Comparison of ENCODE assay signal across 9 mouse cellular contexts in the genomic region with DNA sequence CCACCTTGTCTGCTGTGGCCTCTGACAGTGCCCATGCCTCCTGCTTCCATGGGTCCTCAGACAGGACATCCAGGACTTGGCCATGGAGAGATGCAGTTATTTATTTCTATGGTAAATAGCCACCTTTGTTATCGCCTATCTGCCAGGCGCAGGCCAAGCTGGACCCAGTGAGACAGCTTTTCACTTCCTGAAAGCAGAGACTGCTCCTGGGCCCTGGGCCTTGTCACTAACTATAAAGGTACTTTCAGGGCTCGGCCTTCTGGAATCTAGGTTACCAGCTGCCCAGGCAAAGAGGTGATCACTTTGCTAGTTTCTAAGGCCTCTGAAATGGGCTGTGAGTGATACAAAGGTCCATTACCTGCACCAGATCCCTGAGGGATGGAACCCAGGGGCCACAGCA. TPM values are rescaled to one million over a fixed set of nuclear protein-coding genes. Genes with fewer than 3 reads are reported as not detected.
DNase-seq lines count a peak whose midpoint lies in the region; ATAC-seq and TF ChIP-seq lines count a peak whose summit lies in the region.
"Had no signal": no experiment of that assay in that cellular context is flagged by ENCODE, and none has a peak within 500 bp of the region (broad histone marks: within the 10 kb centered on the region; RNA-seq: fewer than 3 reads in every experiment).

No protein-coding gene starts in this region.

- TF ChIP-seq EP300 in lung, postnatal 0 days (IDR thresholded peaks at IDR 0.05) = no peak

- no peak for DNase-seq in forebrain, postnatal 0 days
- DNase-seq in lung, postnatal 0 days (ENCODE audit: low spot score) = no peak
- no peak for DNase-seq in lung, adult 18-20 months
- no peak for DNase-seq in cerebellum, postnatal 25 days
- DNase-seq in urinary bladder, postnatal 10 days (ENCODE audit: low spot score) = no peak

- TF ChIP-seq CTCF in forebrain, postnatal 0 days (IDR thresholded peaks at IDR 0.05; ENCODE audit: low read depth) = no peak
- no peak for TF ChIP-seq CTCF in lung, postnatal 0 days (IDR thresholded peaks at IDR 0.05)

- H3K4me3 ChIP-seq in forebrain, embryonic 12.5 days (replicated peaks) = no peak overlapping the region
- no peak overlapping the region for H3K4me3 ChIP-seq in forebrain, postnatal 0 days (ENCODE audit: low read depth, low read length)
- no peak overlapping the region for H3K4me3 ChIP-seq in lung, postnatal 0 days (ENCODE audit: low read depth, low read length)
- peak overlapping the region; percentile 18 for H3K4me3 ChIP-seq in intestine, embryonic 16.5 days (ENCODE audit: low read length)
- no peak overlapping the region for H3K4me3 ChIP-seq in neural tube, embryonic 15.5 days (replicated peaks)
- H3K4me3 ChIP-seq: erythroblast, embryonic 14.5 days had no signal

- no peak overlapping the region for H3K9ac ChIP-seq in forebrain, embryonic 12.5 days
- no peak overlapping the region for H3K9ac ChIP-seq in forebrain, postnatal 0 days
- H3K9ac ChIP-seq in lung, postnatal 0 days (replicated peaks; ENCODE audit: low read depth) = no peak overlapping the region
- peak overlapping the region; percentile 60 for H3K9ac ChIP-seq in intestine, embryonic 16.5 days (ENCODE audit: low read depth, low read length)
- no peak overlapping the region for H3K9ac ChIP-seq in neural tube, embryonic 15.5 days (replicated peaks)

- H3K9me3 ChIP-seq in forebrain, embryonic 12.5 days = no peaks in the 10 kb centered on the region
- H3K9me3 ChIP-seq in forebrain, postnatal 0 days (ENCODE audit: low read length) = no peaks in the 10 kb centered on the region
- no peaks in the 10 kb centered on the region for H3K9me3 ChIP-seq in lung, postnatal 0 days (ENCODE audit: low read length)
- no peaks in the 10 kb centered on the region for H3K9me3 ChIP-seq in intestine, embryonic 16.5 days (ENCODE audit: control insufficient read depth, low read length)
- no peaks in the 10 kb centered on the region for H3K9me3 ChIP-seq in neural tube, embryonic 15.5 days (replicated peaks)

- no peaks in the 10 kb centered on the region; the same call in 1 of the 2 replicates for H3K36me3 ChIP-seq in forebrain, embryonic 12.5 days (replicated peaks)
- H3K36me3 ChIP-seq in forebrain, postnatal 0 days (ENCODE audit: insufficient read depth) = no peaks in the 10 kb centered on the region
- H3K36me3 ChIP-seq in lung, postnatal 0 days (ENCODE audit: insufficient read depth, low read length) = no peaks in the 10 kb centered on the region
- peaks cover 4% of the 10 kb centered on the region; the same call in 1 of the 2 replicates for H3K36me3 ChIP-seq in intestine, embryonic 16.5 days (ENCODE audit: control insufficient read depth, insufficient read depth, low read length)
- H3K36me3 ChIP-seq in neural tube, embryonic 15.5 days = no peaks in the 10 kb centered on the region

- H3K27me3 ChIP-seq in forebrain, embryonic 12.5 days = no peaks in the 10 kb centered on the region
- H3K27me3 ChIP-seq in forebrain, postnatal 0 days (ENCODE audit: insufficient read depth, low read length) = no peaks in the 10 kb centered on the region
- H3K27me3 ChIP-seq in lung, postnatal 0 days (replicated peaks; ENCODE audit: insufficient read depth, low read length) = no peaks in the 10 kb centered on the region
- H3K27me3 ChIP-seq in intestine, embryonic 16.5 days (replicated peaks; ENCODE audit: control insufficient read depth, insufficient read depth, low read length) = no peaks in the 10 kb centered on the region
- H3K27me3 ChIP-seq in neural tube, embryonic 15.5 days (replicated peaks) = no peaks in the 10 kb centered on the region

- no peak for ATAC-seq in forebrain, embryonic 12.5 days (ENCODE audit: low FRiP score)
- ATAC-seq in forebrain, postnatal 0 days = no peak
- no peak for ATAC-seq in lung, postnatal 0 days
- peak; percentile 14 for ATAC-seq in intestine, embryonic 16.5 days
- no peak for ATAC-seq in neural tube, embryonic 15.5 days (ENCODE audit: low FRiP score)

- no peak overlapping the region for H3K4me2 ChIP-seq in forebrain, embryonic 12.5 days
- no peak overlapping the region for H3K4me2 ChIP-seq in forebrain, postnatal 0 days (ENCODE audit: low read depth)
- no peak overlapping the region for H3K4me2 ChIP-seq in lung, postnatal 0 days (replicated peaks; ENCODE audit: low read depth, low read length)
- H3K4me2 ChIP-seq in intestine, embryonic 16.5 days (ENCODE audit: low read depth, low read length) = peak overlapping the region; percentile 35
- H3K4me2 ChIP-seq in neural tube, embryonic 15.5 days = no peak overlapping the region

- peaks cover 62% of the 10 kb centered on the region for H3K4me1 ChIP-seq in forebrain, embryonic 12.5 days
- peaks cover 16% of the 10 kb centered on the region for H3K4me1 ChIP-seq in forebrain, postnatal 0 days (ENCODE audit: insufficient read depth)
- H3K4me1 ChIP-seq in lung, postnatal 0 days (ENCODE audit: insufficient read depth, low read depth, low read length) = peaks cover 46% of the 10 kb centered on the region
- peaks cover 78% of the 10 kb centered on the region for H3K4me1 ChIP-seq in intestine, embryonic 16.5 days (ENCODE audit: control insufficient read depth, insufficient read depth, low read length)
- peaks cover 67% of the 10 kb centered on the region for H3K4me1 ChIP-seq in neural tube, embryonic 15.5 days

- peak overlapping the region; percentile 65; the same call in 1 of the 2 replicates for H3K27ac ChIP-seq in forebrain, embryonic 12.5 days
- no peak overlapping the region for H3K27ac ChIP-seq in forebrain, postnatal 0 days (ENCODE audit: low read depth, low read length)
- H3K27ac ChIP-seq in lung, postnatal 0 days (ENCODE audit: low read length) = peak overlapping the region; percentile 81
- H3K27ac ChIP-seq in intestine, embryonic 16.5 days (ENCODE audit: low read length) = peak overlapping the region; percentile 91
- H3K27ac ChIP-seq in neural tube, embryonic 15.5 days (replicated peaks) = peak overlapping the region; percentile 14; the same call in 1 of the 2 replicates

- WGBS in forebrain, embryonic 12.5 days = 88% methylated on average over 3 of the region's 3 CpGs
- WGBS in forebrain, postnatal 0 days = 83% methylated on average over 3 of the region's 3 CpGs
- 46% methylated on average over 3 of the region's 3 CpGs for WGBS in lung, postnatal 0 days
- WGBS in intestine, embryonic 16.5 days = 45% methylated on average over 3 of the region's 3 CpGs
- WGBS in neural tube, embryonic 15.5 days = 66% methylated on average over 3 of the region's 3 CpGs

RNA-seq across cellular contexts. Expression of a gene that starts 37.3 kb away (rescaled TPM):
- polyA plus RNA-seq in forebrain, embryonic 12.5 days (2016; fragmentation: Nextera tagmentation; extraction: Ambion mirVana) = 159 and 171 TPM in 2 replicates
- total RNA-seq in forebrain, postnatal 0 days (2014; rRNA removed) = 45.1 and 71.2 TPM in 2 replicates
- 96.0 and 103 TPM in 2 replicates for polyA plus RNA-seq in forebrain, postnatal 0 days (2015; fragmentation: Nextera tagmentation; extraction: Ambion mirVana)
- 202 and 218 TPM in 2 replicates for polyA plus RNA-seq in lung, postnatal 0 days (2015; fragmentation: Nextera tagmentation; extraction: Ambion mirVana)
- polyA plus RNA-seq in intestine, embryonic 16.5 days (2015; fragmentation: Nextera tagmentation; extraction: Ambion mirVana) = 402 and 447 TPM in 2 replicates
- 141 and 177 TPM in 2 replicates for polyA plus RNA-seq in neural tube, embryonic 15.5 days (2015; fragmentation: Nextera tagmentation; extraction: Ambion mirVana)

RNA-seq across cellular contexts. Expression of a gene that starts 43.6 kb away (rescaled TPM):
- polyA plus RNA-seq in forebrain, embryonic 12.5 days (2016; fragmentation: Nextera tagmentation; extraction: Ambion mirVana) = 0.24 and 0.57 TPM in 2 replicates
- not detected in 2 replicates for total RNA-seq in forebrain, postnatal 0 days (2014; rRNA removed)
- polyA plus RNA-seq in forebrain, postnatal 0 days (2015; fragmentation: Nextera tagmentation; extraction: Ambion mirVana) = 0.09 and 0.27 TPM in 2 replicates
- polyA plus RNA-seq in lung, postnatal 0 days (2015; fragmentation: Nextera tagmentation; extraction: Ambion mirVana) = 0.27 and 0.33 TPM in 2 replicates
- 0.29 and 0.39 TPM in 2 replicates for polyA plus RNA-seq in intestine, embryonic 16.5 days (2015; fragmentation: Nextera tagmentation; extraction: Ambion mirVana)
- polyA plus RNA-seq in neural tube, embryonic 15.5 days (2015; fragmentation: Nextera tagmentation; extraction: Ambion mirVana) = 0.35 and 0.60 TPM in 2 replicates
- polyA plus RNA-seq: erythroblast, embryonic 14.5 days had no signal

RNA-seq across cellular contexts. Expression of a gene that starts 56.9 kb away (rescaled TPM):
- 314 and 342 TPM in 2 replicates for polyA plus RNA-seq in forebrain, embryonic 12.5 days (2016; fragmentation: Nextera tagmentation; extraction: Ambion mirVana)
- 360 and 399 TPM in 2 replicates for total RNA-seq in forebrain, postnatal 0 days (2014; rRNA removed)
- 318 and 368 TPM in 2 replicates for polyA plus RNA-seq in forebrain, postnatal 0 days (2015; fragmentation: Nextera tagmentation; extraction: Ambion mirVana)
- polyA plus RNA-seq in lung, postnatal 0 days (2015; fragmentation: Nextera tagmentation; extraction: Ambion mirVana) = 287 and 294 TPM in 2 replicates
- 355 and 362 TPM in 2 replicates for polyA plus RNA-seq in intestine, embryonic 16.5 days (2015; fragmentation: Nextera tagmentation; extraction: Ambion mirVana)
- 306 and 324 TPM in 2 replicates for polyA plus RNA-seq in neural tube, embryonic 15.5 days (2015; fragmentation: Nextera tagmentation; extraction: Ambion mirVana)

RNA-seq across cellular contexts. Expression of a gene that starts 57.0 kb away (rescaled TPM):
- polyA plus RNA-seq in forebrain, embryonic 12.5 days (2016; fragmentation: Nextera tagmentation; extraction: Ambion mirVana) = 5.0 and 5.7 TPM in 2 replicates
- total RNA-seq in forebrain, postnatal 0 days (2014; rRNA removed) = 3.6 and 8.9 TPM in 2 replicates
- polyA plus RNA-seq in forebrain, postnatal 0 days (2015; fragmentation: Nextera tagmentation; extraction: Ambion mirVana) = 18.8 and 18.9 TPM in 2 replicates
- 2.0 and 3.5 TPM in 2 replicates for polyA plus RNA-seq in lung, postnatal 0 days (2015; fragmentation: Nextera tagmentation; extraction: Ambion mirVana)
- polyA plus RNA-seq in intestine, embryonic 16.5 days (2015; fragmentation: Nextera tagmentation; extraction: Ambion mirVana) = 6.9 and 7.3 TPM in 2 replicates
- 10.3 and 19.2 TPM in 2 replicates for polyA plus RNA-seq in neural tube, embryonic 15.5 days (2015; fragmentation: Nextera tagmentation; extraction: Ambion mirVana)
